17 mouse cellular contexts compared by ENCODE assay signal in genomic region chr17:29332186-29332685, GRCm38 (mm10). TPM values are rescaled to one million over a fixed set of nuclear protein-coding genes. Genes with fewer than 3 reads are reported as not detected.
DNase-seq lines count a peak whose midpoint lies in the region; ATAC-seq and TF ChIP-seq lines count a peak whose summit lies in the region.
"Had no signal": no experiment of that assay in that cellular context is flagged by ENCODE, and none has a peak within 500 bp of the region (broad histone marks: within the 10 kb centered on the region; RNA-seq: fewer than 3 reads in every experiment).

No protein-coding gene starts in this region.

- 89% methylated on average over 4 of the region's 4 CpGs for WGBS in cerebellum, adult 2 months
- 76% methylated on average over 4 of the region's 4 CpGs for WGBS in heart, embryonic 16.5 days
- WGBS in midbrain, embryonic 15.5 days, result 89% methylated on average over 4 of the region's 4 CpGs
- WGBS in midbrain, postnatal 0 days, result 87% methylated on average over 4 of the region's 4 CpGs

- ATAC-seq in heart, embryonic 16.5 days (replicated peaks; ENCODE audit: extremely low read depth, insufficient read depth, low FRiP score), result 0 out of 2 replicates have a peak, but pooled peaks have one; percentile 15
- ATAC-seq in midbrain, embryonic 15.5 days (replicated peaks), result 0 out of 2 replicates have a peak, but pooled peaks have one; percentile 16
- ATAC-seq in midbrain, postnatal 0 days (ENCODE audit: low FRiP score), result no peak
- ATAC-seq: forebrain, embryonic 16.5 days; hindbrain, embryonic 16.5 days had no signal

- no peak for TF ChIP-seq POLR2A in cerebellum, adult 2 months (IDR thresholded peaks at IDR 0.05; ENCODE audit: borderline replicate concordance, insufficient read depth, low read length)

- H3K27ac ChIP-seq in cerebellum, adult 2 months (ENCODE audit: insufficient read depth, low read length), result 0 out of 2 replicates have a peak overlapping the region, but pooled peaks have one; percentile 81
- no peak overlapping the region for H3K27ac ChIP-seq in heart, embryonic 16.5 days (ENCODE audit: low read length)
- H3K27ac ChIP-seq in midbrain, embryonic 15.5 days, result 0 out of 2 replicates have a peak overlapping the region, but pooled peaks have one; percentile 66
- no peak overlapping the region for H3K27ac ChIP-seq in midbrain, postnatal 0 days (ENCODE audit: low read depth, low read length)
- H3K27ac ChIP-seq: kidney, postnatal 0 days; liver, embryonic 14.5 days had no signal

- H3K36me3 ChIP-seq in heart, embryonic 16.5 days (ENCODE audit: control insufficient read depth, insufficient read depth), result peaks cover 37% of the 10 kb centered on the region
- H3K36me3 ChIP-seq in midbrain, embryonic 15.5 days (replicated peaks), result peaks cover 42% of the 10 kb centered on the region
- peaks cover 56% of the 10 kb centered on the region for H3K36me3 ChIP-seq in midbrain, postnatal 0 days (ENCODE audit: insufficient read depth, low read length)

- intact Hi-C loops in heart, postnatal 10 days (cut with DNase I), result no loop called here

- peaks cover 39% of the 10 kb centered on the region for H3K4me1 ChIP-seq in cerebellum, adult 2 months (ENCODE audit: control insufficient read depth, insufficient read depth, low read length)
- H3K4me1 ChIP-seq in heart, embryonic 16.5 days (ENCODE audit: control insufficient read depth, insufficient read depth, low read length), result peaks cover 10% of the 10 kb centered on the region
- peaks cover 19% of the 10 kb centered on the region for H3K4me1 ChIP-seq in midbrain, embryonic 15.5 days
- H3K4me1 ChIP-seq in midbrain, postnatal 0 days (ENCODE audit: insufficient read depth, low read length), result 0 out of 2 replicates have a peak, but pooled peaks cover 2% of the 10 kb centered on the region

- no peaks in the 10 kb centered on the region for H3K27me3 ChIP-seq in cerebellum, adult 2 months (ENCODE audit: control insufficient read depth, insufficient read depth, low read length)
- H3K27me3 ChIP-seq in heart, embryonic 16.5 days (ENCODE audit: control insufficient read depth, insufficient read depth, low read length), result peaks cover 1% of the 10 kb centered on the region; the same call in 1 of the 2 replicates
- no peaks in the 10 kb centered on the region for H3K27me3 ChIP-seq in midbrain, embryonic 15.5 days (replicated peaks)
- H3K27me3 ChIP-seq in midbrain, postnatal 0 days (ENCODE audit: insufficient read depth, low read length), result no peaks in the 10 kb centered on the region

- DNase-seq in cerebellum, adult 2 months, result peak in 1 of 2 experiments; percentile 24
- DNase-seq in cerebellum, adult 11 months, result no peak
- DNase-seq in heart, adult 9 months (ENCODE audit: low spot score in 2 of 2), result no peak
- no peak for DNase-seq in midbrain, postnatal 0 days (ENCODE audit: low spot score)
- DNase-seq in thymus, postnatal 36 days, result peak; percentile 68 to 76
- DNase-seq in heart, postnatal 10 days, result no peak
- DNase-seq: adrenal gland, adult 8-10 months; cerebellum, adult 11-12 months; kidney, adult 11 months; left cerebral cortex, postnatal 4 days had no signal

- no peak overlapping the region for H3K9ac ChIP-seq in heart, embryonic 16.5 days (ENCODE audit: low read length)
- no peak overlapping the region for H3K9ac ChIP-seq in midbrain, embryonic 15.5 days
- H3K9ac ChIP-seq in midbrain, postnatal 0 days (replicated peaks; ENCODE audit: low read length, poor library complexity, severe bottlenecking), result no peak overlapping the region
- H3K9ac ChIP-seq: heart, embryonic 15.5 days; liver, embryonic 14.5 days had no signal

- H3K4me2 ChIP-seq in heart, embryonic 16.5 days (ENCODE audit: low read depth, low read length), result no peak overlapping the region
- no peak overlapping the region for H3K4me2 ChIP-seq in midbrain, embryonic 15.5 days
- H3K4me2 ChIP-seq in midbrain, postnatal 0 days (ENCODE audit: low read depth, low read length, poor library complexity, severe bottlenecking), result no peak overlapping the region
- H3K4me2 ChIP-seq: heart, embryonic 15.5 days had no signal

- no peaks in the 10 kb centered on the region for H3K9me3 ChIP-seq in heart, embryonic 16.5 days (replicated peaks; ENCODE audit: control insufficient read depth, low read length)
- no peaks in the 10 kb centered on the region for H3K9me3 ChIP-seq in midbrain, embryonic 15.5 days
- H3K9me3 ChIP-seq in midbrain, postnatal 0 days (ENCODE audit: low read length), result no peaks in the 10 kb centered on the region
- H3K9me3 ChIP-seq: heart, embryonic 15.5 days had no signal

- no peak overlapping the region for H3K4me3 ChIP-seq in cerebellum, adult 2 months (replicated peaks; ENCODE audit: insufficient read depth, low read depth, low read length)
- no peak overlapping the region for H3K4me3 ChIP-seq in heart, embryonic 16.5 days (ENCODE audit: low read length)
- no peak overlapping the region for H3K4me3 ChIP-seq in midbrain, embryonic 15.5 days
- no peak overlapping the region for H3K4me3 ChIP-seq in midbrain, postnatal 0 days (ENCODE audit: low read depth, low read length)
- H3K4me3 ChIP-seq: heart, embryonic 15.5 days had no signal

- no peak for TF ChIP-seq CTCF in cerebellum, adult 2 months (IDR thresholded peaks at IDR 0.05; ENCODE audit: borderline replicate concordance, insufficient read depth, low read depth, low read length)
- TF ChIP-seq CTCF in midbrain, postnatal 0 days (IDR thresholded peaks at IDR 0.05), result no peak

RNA-seq across cellular contexts. Expression of gene Pi16, which starts 14.8 kb away (rescaled TPM):
- polyA plus RNA-seq in cerebellum, adult 2 months (2012; rRNA removed), result 0.75 and 1.0 TPM in 2 replicates
- 3.5 and 4.0 TPM in 2 replicates for polyA plus RNA-seq in heart, embryonic 16.5 days (2015; fragmentation: Nextera tagmentation; extraction: Ambion mirVana)
- polyA plus RNA-seq in midbrain, embryonic 15.5 days (2015; fragmentation: Nextera tagmentation; extraction: Ambion mirVana), result 3.6 and 4.0 TPM in 2 replicates
- 4.3 and 4.6 TPM in 2 replicates for total RNA-seq in midbrain, postnatal 0 days (2014; rRNA removed)
- 3.3 and 4.0 TPM in 2 replicates for polyA plus RNA-seq in midbrain, postnatal 0 days (2015; fragmentation: Nextera tagmentation; extraction: Ambion mirVana)
- 10 to 100 TPM; 26.9 to 33.9 TPM for total RNA-seq in heart, postnatal 10 days (2021)

RNA-seq across cellular contexts. Expression of gene Mtch1, which starts 15.5 kb away (rescaled TPM):
- 447 and 479 TPM in 2 replicates for polyA plus RNA-seq in cerebellum, adult 2 months (2012; rRNA removed)
- polyA plus RNA-seq in heart, embryonic 16.5 days (2015; fragmentation: Nextera tagmentation; extraction: Ambion mirVana), result 220 and 273 TPM in 2 replicates
- polyA plus RNA-seq in midbrain, embryonic 15.5 days (2015; fragmentation: Nextera tagmentation; extraction: Ambion mirVana), result 519 and 548 TPM in 2 replicates
- 605 and 625 TPM in 2 replicates for total RNA-seq in midbrain, postnatal 0 days (2014; rRNA removed)
- polyA plus RNA-seq in midbrain, postnatal 0 days (2015; fragmentation: Nextera tagmentation; extraction: Ambion mirVana), result 510 and 517 TPM in 2 replicates
- total RNA-seq in heart, postnatal 10 days (2021), result 100 to 1,000 TPM; 345 to 350 TPM

RNA-seq across cellular contexts. Expression of gene Fgd2, which starts 28.5 kb away (rescaled TPM):
- 5.5 and 5.9 TPM in 2 replicates for polyA plus RNA-seq in cerebellum, adult 2 months (2012; rRNA removed)
- polyA plus RNA-seq in heart, embryonic 16.5 days (2015; fragmentation: Nextera tagmentation; extraction: Ambion mirVana), result 4.8 and 4.9 TPM in 2 replicates
- polyA plus RNA-seq in midbrain, embryonic 15.5 days (2015; fragmentation: Nextera tagmentation; extraction: Ambion mirVana), result 7.0 and 7.5 TPM in 2 replicates
- total RNA-seq in midbrain, postnatal 0 days (2014; rRNA removed), result 13.4 and 27.3 TPM in 2 replicates
- 14.4 and 16.5 TPM in 2 replicates for polyA plus RNA-seq in midbrain, postnatal 0 days (2015; fragmentation: Nextera tagmentation; extraction: Ambion mirVana)
- 1 to 10 TPM; 2.5 to 2.6 TPM for total RNA-seq in heart, postnatal 10 days (2021)

Comparison
In these comparisons a context has a peak if more than half of its experiments do, and no peak if none do; other contexts are left out.
1. H3K27ac ChIP-seq: peak in cerebellum, adult 2 months (single experiment) and midbrain, embryonic 15.5 days (single experiment); none in heart, embryonic 16.5 days (single experiment) and midbrain, postnatal 0 days (single experiment).
2. DNase-seq: peak in thymus, postnatal 36 days (2 of 2); none in cerebellum, adult 11 months (single experiment), heart, adult 9 months (0 of 2), midbrain, postnatal 0 days (single experiment) and heart, postnatal 10 days (0 of 2).